20 mouse cellular contexts compared by ENCODE assay signal in the genomic region with DNA sequence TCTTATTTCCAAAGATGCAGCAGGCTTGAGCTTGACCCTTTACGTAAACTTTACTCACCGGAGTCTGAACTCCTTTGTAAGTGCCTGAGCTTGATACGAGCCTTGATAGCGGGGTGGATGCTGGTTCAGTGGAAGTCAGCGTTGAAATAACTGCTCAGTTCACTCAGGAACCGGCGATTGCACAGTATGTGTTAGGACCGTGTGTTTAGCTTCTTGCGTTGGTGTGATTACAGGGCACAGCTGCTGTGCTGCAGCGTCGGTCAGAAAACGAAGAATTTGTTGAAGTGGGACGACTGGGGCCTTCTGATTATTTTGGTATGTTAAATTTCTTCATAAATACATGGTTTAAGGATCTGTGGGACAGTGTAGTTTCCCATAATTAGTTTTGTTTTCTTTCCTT. TPM values are rescaled to one million over a fixed set of nuclear protein-coding genes. Genes with fewer than 3 reads are reported as not detected.
"Had no signal": no experiment of that assay in that cellular context is flagged by ENCODE, and none has a peak within 500 bp of the region (broad histone marks: within the 10 kb centered on the region; RNA-seq: fewer than 3 reads in every experiment).

No protein-coding gene starts in this region.

- DNase-seq: liver, embryonic 13.5 days; liver, postnatal 0 days; lung, embryonic 14.5 days; lung, postnatal 14 days; retina, postnatal 1 day; right cerebral cortex, adult 18-20 months; right cerebral cortex, postnatal 25 days; right cerebral cortex, postnatal 4 days; spleen, adult 18-20 months; thymus, adult 18-20 months; thymus, postnatal 14 days; thymus, postnatal 36 days had no signal

- H3K4me1 ChIP-seq: midbrain, embryonic 12.5 days; midbrain, embryonic 15.5 days had no signal

- H3K9ac ChIP-seq: liver, embryonic 13.5 days; liver, embryonic 15.5 days; liver, postnatal 0 days; lung, embryonic 14.5 days; midbrain, embryonic 12.5 days; midbrain, embryonic 15.5 days; neural tube, embryonic 13.5 days; neural tube, embryonic 15.5 days had no signal

- H3K27me3 ChIP-seq: liver, embryonic 13.5 days; liver, embryonic 15.5 days; megakaryocyte, embryonic 14.5 days; midbrain, embryonic 12.5 days; midbrain, embryonic 15.5 days; neural tube, embryonic 13.5 days; neural tube, embryonic 15.5 days had no signal

- H3K4me2 ChIP-seq: liver, embryonic 13.5 days; liver, embryonic 15.5 days; lung, embryonic 14.5 days; midbrain, embryonic 12.5 days; midbrain, embryonic 15.5 days; neural tube, embryonic 13.5 days; neural tube, embryonic 15.5 days had no signal

- H3K4me3 ChIP-seq: liver, embryonic 13.5 days; liver, embryonic 15.5 days; midbrain, embryonic 12.5 days; midbrain, embryonic 15.5 days; neural tube, embryonic 13.5 days; neural tube, embryonic 15.5 days had no signal

- ATAC-seq: liver, postnatal 0 days; midbrain, embryonic 15.5 days had no signal

- H3K9me3 ChIP-seq: liver, embryonic 13.5 days; liver, embryonic 15.5 days; megakaryocyte, embryonic 14.5 days; midbrain, embryonic 12.5 days; midbrain, embryonic 15.5 days; neural tube, embryonic 13.5 days; neural tube, embryonic 15.5 days had no signal

- H3K27ac ChIP-seq: liver, embryonic 13.5 days; liver, embryonic 15.5 days; macrophage; midbrain, embryonic 12.5 days; midbrain, embryonic 15.5 days; neural tube, embryonic 13.5 days; neural tube, embryonic 15.5 days had no signal

RNA-seq across cellular contexts. Expression of gene Fam20a, which starts 55.7 kb away (rescaled TPM):
- total RNA-seq: megakaryocyte progenitor cell, adult 5-6 weeks had no signal
- polyA plus RNA-seq: macrophage had no signal
